Mouse (Mus musculus): ENCODE measurements around the gene Abcf3.

Gene Abcf3

GRCm38 (mm10) chr16:20548096-20548948 lies at the start of gene Abcf3:
Abcf3 (plus strand) TSS chr16:20548577.
- peak; percentile 99 for DNase-seq

DNA sequence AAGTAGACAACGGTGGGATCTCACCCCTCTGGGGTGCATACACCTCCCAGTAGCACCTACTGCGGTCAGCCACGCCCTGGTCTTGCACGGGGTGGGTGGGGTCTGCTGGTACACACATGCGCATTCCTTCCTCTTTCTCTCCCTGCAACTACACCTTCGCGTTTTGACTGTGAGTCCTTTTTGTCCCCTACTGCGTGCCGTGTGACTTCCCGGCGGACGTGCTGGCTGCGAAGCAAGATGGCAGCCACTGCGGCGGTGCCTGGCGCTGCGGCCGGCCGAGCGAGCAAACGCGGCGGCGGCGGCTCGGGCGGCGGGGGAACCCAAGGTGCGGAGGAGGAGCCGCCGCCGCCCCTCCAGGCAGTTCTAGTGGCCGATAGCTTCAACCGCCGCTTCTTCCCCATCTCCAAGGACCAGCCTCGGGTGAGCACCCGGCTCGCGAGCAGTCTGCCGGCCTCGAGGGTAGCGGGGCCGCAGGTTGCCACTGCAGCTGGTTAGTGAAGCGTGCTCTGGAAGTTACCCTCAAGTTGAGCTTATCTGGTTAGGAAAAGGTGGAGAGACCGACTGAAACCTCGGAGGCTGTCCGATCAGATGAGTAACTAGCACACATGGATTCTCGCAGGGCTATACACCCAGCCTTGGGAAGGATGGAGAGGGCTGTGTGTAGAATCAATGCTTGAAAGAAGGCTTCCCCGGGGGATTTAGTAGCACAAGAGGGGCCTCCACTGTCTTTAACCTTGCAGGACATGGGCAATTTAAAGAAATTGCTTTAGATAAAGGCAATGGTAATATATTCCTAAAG lies 49.5 kb upstream of the Abcf3 start, which contains the start of gene Eif2b5:
Eif2b5 (plus strand) TSS at position 141 of the 799 bp plus-strand sequence.
- peak; percentile 98 for DNase-seq

DNA sequence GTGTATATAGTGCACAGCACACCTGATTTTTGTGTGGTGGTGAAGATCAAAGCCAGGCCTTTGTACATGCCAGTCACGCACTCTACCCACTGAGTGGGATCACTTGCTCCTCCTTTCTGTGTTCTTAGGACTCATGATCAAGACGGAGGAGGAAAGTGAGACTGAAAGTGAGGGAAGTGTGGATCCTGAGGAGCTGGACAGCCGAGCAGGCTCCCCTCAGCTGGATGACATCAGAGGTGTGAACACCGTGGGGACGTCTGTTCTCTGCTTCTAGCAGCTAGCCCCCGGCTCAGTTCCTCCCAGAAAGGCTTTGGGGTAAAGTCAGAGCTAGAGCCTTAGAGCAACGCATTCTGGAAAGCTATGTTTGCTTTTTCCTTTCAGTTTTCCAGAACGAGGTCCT lies 42.4 kb upstream of the Abcf3 start:
- DNase-seq: no peak

DNA sequence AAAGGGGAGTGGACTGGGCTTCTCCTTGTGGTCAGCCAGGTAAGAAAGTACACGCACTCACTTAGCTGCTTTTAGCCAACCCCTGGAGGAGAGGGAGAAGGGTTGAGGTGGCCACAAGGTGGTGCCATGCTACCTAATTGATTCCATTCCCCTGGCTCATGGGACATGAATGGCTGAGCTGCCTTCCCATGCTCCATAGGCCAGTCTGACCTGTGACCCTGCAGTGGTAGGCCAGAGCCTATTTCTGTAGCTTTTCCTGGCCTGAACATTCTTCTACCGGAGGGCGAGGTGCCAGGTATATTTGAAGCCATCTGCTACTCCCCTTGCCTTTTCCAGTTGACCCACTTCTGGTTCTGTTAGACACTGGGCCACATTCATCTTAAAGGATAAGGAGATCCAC lies 39.0 kb upstream of the Abcf3 start:
- DNase-seq: peak; percentile 74

GRCm38 (mm10) chr16:20511277-20511847 lies 37.0 kb upstream of the Abcf3 start:
- no peak for DNase-seq

DNA sequence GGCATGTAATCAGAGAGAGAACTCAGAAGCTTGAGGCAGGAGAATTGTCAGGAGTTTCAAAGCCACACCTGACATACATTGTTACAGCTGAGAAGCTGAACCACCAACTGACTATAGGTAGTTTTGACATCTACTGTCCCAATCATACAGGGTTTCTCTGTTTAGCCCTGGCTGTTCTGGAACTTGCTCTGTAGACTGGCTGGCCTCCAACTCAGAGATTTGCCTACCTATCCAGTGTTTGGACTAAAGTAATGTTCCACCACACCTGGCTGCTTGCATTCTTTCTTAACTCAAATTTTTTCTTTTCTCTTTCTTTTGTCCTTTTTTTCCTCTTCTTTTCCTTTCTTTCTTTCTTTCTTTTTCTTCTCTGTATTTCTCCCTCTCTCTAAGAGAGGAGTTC lies 32.3 kb upstream of the Abcf3 start:
- peak; percentile 54 for DNase-seq

DNA sequence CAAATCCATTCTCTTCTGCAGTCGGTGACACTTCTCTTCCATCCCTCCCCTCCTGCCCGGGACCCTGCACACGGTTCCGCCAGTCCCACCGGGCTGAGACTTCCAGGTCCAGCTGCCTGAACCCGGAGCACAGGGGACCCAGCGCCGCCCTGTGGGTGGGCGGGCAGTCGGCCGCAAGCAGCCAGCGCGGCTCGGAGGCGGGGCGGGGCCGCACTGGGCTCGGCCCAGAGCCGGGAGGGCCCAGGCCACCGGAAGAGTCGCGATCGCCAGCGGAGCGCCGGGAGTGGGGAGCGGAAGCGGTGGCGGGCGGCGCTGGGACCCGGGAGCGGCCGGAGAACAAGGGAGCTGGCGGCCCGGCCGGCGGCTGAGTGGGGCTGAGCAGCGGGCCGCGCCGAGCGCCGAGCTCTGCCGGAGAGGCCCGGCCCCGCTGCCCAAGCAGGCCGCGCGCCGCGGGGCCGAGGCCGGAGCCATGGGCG lies 31.6 kb upstream of the Abcf3 start, which contains the start of gene Dvl3:
Dvl3 (plus strand) TSS at position 257 of the 476 bp plus-strand sequence.
- DNase-seq: peak; percentile 93

GRCm38 (mm10) chr16:20517216-20517615 lies 31.2 kb upstream of the Abcf3 start:
- DNase-seq: no peak

- peak; percentile 51 for DNase-seq
Measured at GRCm38 (mm10) chr16:20517701-20518374, 30.5 kb upstream of the Abcf3 start.

GRCm38 (mm10) chr16:20523886-20524285 lies 24.5 kb upstream of the Abcf3 start:
- no peak for DNase-seq

GRCm38 (mm10) chr16:20528779-20529178 lies 19.6 kb upstream of the Abcf3 start:
- DNase-seq: no peak

DNA sequence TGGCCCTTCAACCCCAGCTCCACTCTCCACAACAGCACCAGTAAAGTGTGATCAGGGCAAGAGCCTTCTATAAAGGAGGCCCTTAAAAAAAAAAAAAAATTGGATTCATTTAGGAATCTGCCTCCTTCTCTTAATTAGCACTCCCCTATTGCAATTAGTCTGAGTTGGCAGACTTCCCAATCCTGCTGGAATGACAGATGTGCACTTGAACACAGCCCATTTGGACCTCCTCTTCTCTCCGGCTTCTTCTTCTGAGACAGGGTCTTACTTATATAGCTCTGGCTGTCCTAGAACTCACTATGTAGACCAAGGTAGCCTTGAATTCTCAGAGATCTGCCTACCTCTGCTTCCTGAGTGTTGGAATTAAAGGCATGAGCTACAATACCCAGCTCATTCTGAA lies 19.0 kb upstream of the Abcf3 start:
- no peak for DNase-seq

DNA sequence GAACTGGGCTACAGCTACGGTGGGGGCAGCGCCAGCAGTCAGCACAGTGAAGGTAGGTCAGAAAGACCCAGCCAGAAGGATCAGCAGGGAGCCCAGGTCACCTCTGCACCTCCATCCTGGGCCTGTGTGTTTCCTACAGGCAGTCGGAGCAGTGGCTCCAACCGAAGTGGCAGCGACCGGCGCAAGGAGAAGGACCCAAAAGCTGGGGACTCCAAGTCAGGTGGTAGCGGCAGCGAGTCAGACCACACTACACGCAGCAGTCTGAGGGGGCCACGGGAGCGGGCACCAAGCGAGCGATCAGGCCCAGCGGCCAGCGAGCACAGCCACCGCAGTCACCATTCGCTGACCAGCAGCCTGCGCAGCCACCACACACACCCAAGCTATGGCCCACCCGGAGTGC lies 17.4 kb upstream of the Abcf3 start:
- DNase-seq: no peak

DNA sequence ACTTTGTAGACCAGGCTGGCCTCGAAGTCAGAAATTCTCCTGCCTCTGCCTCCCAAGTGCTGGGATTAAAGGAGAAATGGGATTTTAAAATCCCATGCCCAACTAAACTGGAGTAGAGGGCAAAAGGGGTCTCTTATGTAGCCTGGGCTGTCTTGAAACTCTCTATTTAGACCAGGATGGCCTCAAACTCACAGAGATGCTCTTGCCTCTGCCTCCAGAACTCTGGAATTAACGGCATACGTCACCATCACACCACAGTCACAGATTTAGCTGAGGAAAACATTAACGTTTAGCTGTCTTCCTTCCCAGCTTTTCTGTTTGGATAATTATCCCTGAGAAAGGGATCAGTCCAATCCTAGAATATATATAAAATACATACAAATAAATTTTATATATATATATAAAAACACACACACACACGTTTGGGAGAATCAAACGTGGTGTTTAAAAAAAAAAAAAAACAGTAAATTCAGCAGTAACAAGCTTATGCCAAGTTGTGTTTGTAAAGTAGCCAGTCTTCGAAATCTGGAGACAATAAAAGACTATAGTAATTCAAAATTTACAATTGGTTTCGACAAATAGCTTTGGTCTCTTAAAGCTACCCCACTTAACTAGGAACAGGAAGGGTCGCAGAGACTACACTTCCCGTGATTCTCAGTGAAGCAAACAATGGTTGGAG lies 13.6 kb upstream of the Abcf3 start:
- peak; percentile 31 for DNase-seq

DNA sequence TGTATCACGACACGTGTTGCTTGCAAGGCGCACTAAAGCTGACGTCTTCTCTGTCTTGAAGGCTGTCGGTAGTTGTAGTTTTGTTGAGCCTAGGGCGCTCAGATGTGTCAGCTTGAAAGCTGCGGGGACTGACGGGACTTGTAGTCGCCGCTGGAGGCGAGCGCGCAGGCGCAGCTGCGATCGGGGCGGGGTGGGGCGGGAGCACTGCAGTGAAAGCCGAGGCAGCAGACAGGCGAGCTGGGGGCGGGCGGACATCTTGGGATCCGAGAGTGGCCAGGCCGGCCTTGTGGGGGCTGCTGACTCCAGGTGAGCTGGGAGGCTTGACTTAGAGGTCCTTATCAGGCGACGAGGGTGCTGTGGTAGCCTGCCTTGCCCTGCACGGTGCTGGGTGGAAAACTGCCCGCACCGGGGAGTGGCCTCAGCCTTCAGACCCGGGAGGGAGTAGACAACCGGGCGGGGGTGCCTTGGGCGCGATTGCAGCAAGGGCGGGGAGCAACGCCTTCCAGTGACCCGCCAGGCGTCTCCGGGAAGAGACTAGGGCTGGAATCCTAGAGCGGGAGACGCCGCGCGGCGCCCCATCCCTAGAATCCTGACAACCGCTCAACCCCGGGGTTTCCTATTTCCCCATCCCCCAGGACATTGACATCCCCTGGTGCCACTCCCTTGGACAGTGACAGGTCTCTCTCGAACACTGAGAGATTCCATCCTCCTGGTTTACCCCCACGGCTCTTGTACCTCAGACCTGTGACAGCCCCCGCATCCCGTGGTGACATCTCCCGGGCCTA lies 12.9 kb upstream of the Abcf3 start, which contains the start of gene Ap2m1:
Ap2m1 (plus strand) TSS at position 183 of the 785 bp plus-strand sequence.
- DNase-seq: peak; percentile 99

GRCm38 (mm10) chr16:20536081-20536665 lies 12.2 kb upstream of the Abcf3 start:
- DNase-seq: peak; percentile 63

- DNase-seq: peak; percentile 89
Measured at GRCm38 (mm10) chr16:20537071-20537471, 11.3 kb upstream of the Abcf3 start.

DNA sequence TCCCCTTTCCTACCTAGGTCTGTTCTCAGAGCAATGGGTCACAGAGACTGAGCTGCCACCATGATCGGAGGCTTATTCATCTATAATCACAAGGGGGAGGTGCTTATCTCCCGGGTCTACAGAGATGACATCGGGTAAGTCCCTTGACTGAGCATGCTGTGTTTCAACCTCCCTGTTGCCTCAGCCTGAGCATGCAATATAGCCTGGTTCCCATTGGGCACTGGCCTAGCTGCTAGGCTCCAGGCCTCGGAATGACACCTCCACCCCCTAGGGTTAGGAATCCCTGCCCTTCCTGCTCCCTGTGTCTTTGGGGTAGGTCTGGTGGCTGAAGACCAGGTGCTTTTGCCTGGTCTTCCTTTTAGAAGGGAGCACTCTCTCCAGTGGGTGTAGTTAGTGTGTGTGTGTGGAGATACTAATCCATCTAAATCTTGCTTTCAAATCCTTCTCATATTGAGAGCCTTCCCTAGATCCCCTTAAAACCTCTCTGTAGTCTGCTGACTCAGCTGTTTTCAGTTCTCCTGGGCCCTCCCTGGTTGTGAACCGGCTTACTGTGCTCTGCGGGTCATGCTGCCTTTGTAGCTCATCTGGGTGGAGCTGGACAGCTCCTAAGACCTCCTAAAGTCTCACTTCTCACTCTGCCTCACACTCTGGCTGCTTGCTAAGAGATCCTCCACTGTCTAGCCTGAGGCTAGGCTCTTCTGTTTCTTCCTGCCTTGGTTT lies 10.6 kb upstream of the Abcf3 start:
- no peak for DNase-seq

DNA sequence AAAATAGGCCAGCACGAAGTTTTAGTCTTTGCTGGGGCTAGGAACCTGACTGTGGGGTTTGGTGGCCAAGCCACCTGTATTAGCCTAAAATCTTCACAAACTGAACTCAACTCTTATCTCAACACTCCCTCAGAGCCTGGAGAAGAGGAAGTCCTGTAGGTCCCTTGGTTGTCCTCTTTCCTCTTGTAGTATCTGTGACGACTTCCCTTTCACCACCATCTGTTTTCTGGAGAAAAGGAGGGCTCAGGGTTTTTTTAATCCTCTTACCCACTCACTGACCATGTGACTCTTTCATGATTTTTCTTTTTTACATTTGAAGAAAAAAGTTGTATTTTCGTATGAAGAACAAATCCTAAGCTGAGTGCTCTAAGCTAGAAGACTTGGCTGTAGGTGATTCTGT lies 8.7 kb upstream of the Abcf3 start:
- DNase-seq: no peak

DNA sequence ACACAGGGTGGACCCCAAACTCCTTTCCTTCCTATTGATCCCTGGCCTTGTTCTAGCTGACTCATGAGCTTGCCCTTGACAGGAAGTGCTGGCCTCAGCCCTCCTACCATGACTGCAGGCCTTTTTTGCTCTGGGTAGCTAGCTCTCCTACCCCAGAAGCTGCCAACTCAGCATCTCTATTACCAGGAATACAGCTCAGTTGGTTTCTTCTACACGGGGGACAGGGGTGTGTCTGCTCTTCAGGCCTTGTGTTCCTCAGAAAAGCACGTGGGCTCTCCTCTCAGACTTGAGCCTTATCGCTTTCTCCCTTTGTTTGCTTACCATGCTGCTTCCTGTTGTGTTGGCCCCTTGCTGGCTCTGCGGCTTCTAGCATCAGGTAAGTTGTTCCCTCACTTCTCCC lies 7.9 kb upstream of the Abcf3 start:
- no peak for DNase-seq
